Mouse (Mus musculus) macrophage (primary cell): Measurements from ENCODE around the gene Angel2. TPM values are rescaled to one million over a fixed set of nuclear protein-coding genes. Genes with fewer than 3 reads are reported as not detected.
"Not testable (repeated sequence)": the region's sequence is repeated elsewhere in the genome, so short reads cannot be mapped to it uniquely, and the experiment has no call there.

Experiments used
- H3K27ac ChIP-seq: fragments of 350-480 bp; formaldehyde crosslinking; 2 replicates; pipeline ENCODE4 v1.9.0; 2021
- H3K36me3 ChIP-seq: fragments of 350-480 bp; formaldehyde crosslinking; 2 replicates; pipeline ENCODE4 v1.9.0; 2021; ENCODE audit errors: inconsistent target
- H3K4me3 ChIP-seq: fragments of 350-480 bp; formaldehyde crosslinking; 2 replicates; pipeline ENCODE4 v1.9.0; 2021; ENCODE audit errors: inconsistent target
- H3K79me2 ChIP-seq: fragments of 350-480 bp; formaldehyde crosslinking; 2 replicates; pipeline ENCODE4 v1.9.0; 2021; ENCODE audit errors: inconsistent target
- WGBS: methylation state at CpG from one replicate; pipeline ENCODE4 v1.1.7; 2026; ENCODE audit warnings: inconsistent platforms; ENCODE audit not compliant: missing documents; 5-methylcytosine and 5-hydroxymethylcytosine counted together
- polyA plus RNA-seq: library from polyadenylated mRNA; stranded (reverse); fragments of 250-400 nt; gene quantifications from 3 replicates; pipeline ENCODE4 v1.2.4, GENCODE M21; 2018; ENCODE audit warnings: inconsistent platforms
- total RNA-seq, 78 experiments: library from RNA; depleted of rRNA; stranded (reverse); fragments of 250-400 nt; gene quantifications; 1 replicate in 9 of 78; 2 replicates in 24 of 78; 3 replicates in 43 of 78; 4 replicates in 2 of 78; pipeline ENCODE4 v1.2.4; 2018; ENCODE audit warnings: inconsistent platforms in 56 of 78

Angel2 gene
- 100 to 1,000 TPM in 4 of 26 experiments, 10 to 100 TPM in 22; 16.1 to 110 (median 60.7) TPM for total RNA-seq (2018; cell fraction: chromatin; rRNA removed)
- 10 to 100 TPM; 14.2 to 31.1 (median 23.5) TPM for total RNA-seq (2018; cell fraction: cytosol; rRNA removed)
- 100 to 1,000 TPM in 1 of 26 experiments, 10 to 100 TPM in 25; 25.0 to 115 (median 45.5) TPM for total RNA-seq (2018; cell fraction: nucleus; rRNA removed)
- 22.8 to 32.8 TPM (median 31.0 TPM) in 3 replicates for polyA plus RNA-seq

GRCm38 (mm10) chr1:190924812-190925211, at the start of gene Angel2:
Angel2 (plus strand) TSS chr1:190925112.
- not testable (repeated sequence) for H3K4me3 ChIP-seq, H3K27ac ChIP-seq, H3K79me2 ChIP-seq, H3K36me3 ChIP-seq
- 97% methylated on average over 3 of the region's 3 CpGs for WGBS

- Histone ChIP-seq H3K79me2 (no peaks in the 10 kb centered on the region), H3K4me3 (no peak overlapping the region), H3K36me3 (peaks cover 28% of the 10 kb centered on the region), H3K27ac (no peak overlapping the region)
- WGBS: 91% methylated on average over 6 of the region's 6 CpGs
Observed at GRCm38 (mm10) chr1:190875751-190876150, 49.2 kb upstream of the Angel2 start.

GRCm38 (mm10) chr1:190880638-190881037, 44.3 kb upstream of the Angel2 start:
- Histone ChIP-seq H3K4me3 (no peak overlapping the region), H3K79me2 (no peaks in the 10 kb centered on the region), H3K27ac (no peak overlapping the region), H3K36me3 (peaks cover 30% of the 10 kb centered on the region)
- 90% methylated on average over 6 of the region's 6 CpGs for WGBS

GRCm38 (mm10) chr1:190881422-190881821, 43.5 kb upstream of the Angel2 start:
- H3K27ac ChIP-seq: no peak overlapping the region
- no peak overlapping the region for H3K4me3 ChIP-seq
- H3K36me3 ChIP-seq: peaks cover 36% of the 10 kb centered on the region
- no peaks in the 10 kb centered on the region for H3K79me2 ChIP-seq
- WGBS: 22% methylated on average over 2 of the region's 2 CpGs

GRCm38 (mm10) chr1:190886014-190886413, 38.9 kb upstream of the Angel2 start:
- Histone ChIP-seq H3K79me2 (no peaks in the 10 kb centered on the region), H3K36me3 (peaks cover 45% of the 10 kb centered on the region), H3K27ac (no peak overlapping the region), H3K4me3 (no peak overlapping the region)
- WGBS: 96% methylated on average over 4 of the region's 4 CpGs

GRCm38 (mm10) chr1:190888031-190888430, 36.9 kb upstream of the Angel2 start:
- Histone ChIP-seq H3K4me3 (no peak overlapping the region), H3K36me3 (peaks cover 53% of the 10 kb centered on the region), H3K27ac (no peak overlapping the region), H3K79me2 (no peaks in the 10 kb centered on the region)
- 96% methylated on average over 2 of the region's 2 CpGs for WGBS

GRCm38 (mm10) chr1:190888646-190889045, 36.3 kb upstream of the Angel2 start:
- WGBS: 93% methylated on average over 16 of the region's 16 CpGs
- no peak overlapping the region for H3K4me3 ChIP-seq

GRCm38 (mm10) chr1:190893559-190894167, 31.2 kb upstream of the Angel2 start:
- H3K79me2 ChIP-seq: no peaks in the 10 kb centered on the region
- WGBS: 88% methylated on average over 6 of the region's 6 CpGs
- no peak overlapping the region for H3K27ac ChIP-seq
- no peak overlapping the region for H3K4me3 ChIP-seq
- peaks cover 49% of the 10 kb centered on the region for H3K36me3 ChIP-seq

More at GRCm38 (mm10) chr1:190888646-190889045, 36.3 kb upstream of the Angel2 start:
- Histone ChIP-seq H3K79me2 (no peaks in the 10 kb centered on the region), H3K27ac (no peak overlapping the region), H3K36me3 (peaks cover 53% of the 10 kb centered on the region)

GRCm38 (mm10) chr1:190898186-190898585, 26.7 kb upstream of the Angel2 start:
- Histone ChIP-seq H3K4me3 (no peak overlapping the region), H3K36me3 (peaks cover 35% of the 10 kb centered on the region), H3K79me2 (no peaks in the 10 kb centered on the region; the same call in 1 of the 2 replicates), H3K27ac (no peak overlapping the region)
- 97% methylated on average over 3 of the region's 3 CpGs for WGBS

GRCm38 (mm10) chr1:190898899-190899575, 25.9 kb upstream of the Angel2 start:
- Histone ChIP-seq H3K4me3 (no peak overlapping the region), H3K79me2 (no peaks in the 10 kb centered on the region; the same call in 1 of the 2 replicates), H3K27ac (no peak overlapping the region), H3K36me3 (peaks cover 43% of the 10 kb centered on the region)
- 89% methylated on average over 7 of the region's 9 CpGs for WGBS

GRCm38 (mm10) chr1:190901082-190901481, 23.8 kb upstream of the Angel2 start:
- H3K36me3 ChIP-seq: peaks cover 36% of the 10 kb centered on the region

GRCm38 (mm10) chr1:190904136-190904535, 20.8 kb upstream of the Angel2 start:
- H3K4me3 ChIP-seq: no peak overlapping the region
- H3K79me2 ChIP-seq: peaks cover 40% of the 10 kb centered on the region
- whole genome bisulfite sequencing: 95% methylated on average over 3 of the region's 3 CpGs
- H3K27ac ChIP-seq: no peak overlapping the region
- peaks cover 20% of the 10 kb centered on the region for H3K36me3 ChIP-seq

More at GRCm38 (mm10) chr1:190901082-190901481, 23.8 kb upstream of the Angel2 start:
- peaks cover 10% of the 10 kb centered on the region; the same call in 1 of the 2 replicates for H3K79me2 ChIP-seq
- WGBS: 91% methylated on average over 2 of the region's 2 CpGs
- H3K4me3 ChIP-seq: no peak overlapping the region
- H3K27ac ChIP-seq: no peak overlapping the region

GRCm38 (mm10) chr1:190904714-190905113, 20.2 kb upstream of the Angel2 start:
- Histone ChIP-seq H3K36me3 (peaks cover 17% of the 10 kb centered on the region), H3K4me3 (no peak overlapping the region), H3K79me2 (peaks cover 46% of the 10 kb centered on the region), H3K27ac (no peak overlapping the region)
- 95% methylated on average over 16 of the region's 16 CpGs for WGBS

GRCm38 (mm10) chr1:190910836-190911235, 14.1 kb upstream of the Angel2 start:
- H3K79me2 ChIP-seq: peaks cover 39% of the 10 kb centered on the region
- peak overlapping the region; percentile 84 for H3K4me3 ChIP-seq
- H3K27ac ChIP-seq: peak overlapping the region; percentile 46
- H3K36me3 ChIP-seq: no peaks in the 10 kb centered on the region
- 30% methylated on average over 6 of the region's 6 CpGs for WGBS
